Mouse (Mus musculus) hindbrain, embryonic 11.5 days (tissue): ENCODE measurements at regions not wholly inside any gene's neighbourhood (a gene's known extent, or its start where the extent isn't known, plus 50 kb on each side); places are given as distances from the start of the nearest gene placed in this dataset.

Source experiments
- ATAC-seq: fragments of 200-750 bp; cut with Nextera tagmentation; 2 replicates; pipeline ENCODE4 v1.8.0; 2017; ENCODE audit warnings: mild to moderate bottlenecking, moderate TSS enrichment, moderate library complexity; ENCODE audit not compliant: low FRiP score
- DNase-seq: peaks from one replicate; pipeline ENCODE4 v3.0.0-alpha.2; 2015; ENCODE audit warnings: low spot score
- H3K27ac ChIP-seq: fragments of 300-500 bp; sonication (generic); 2 replicates; pipeline ENCODE4 v1.5.1; 2014; ENCODE audit warnings: mild to moderate bottlenecking, low read depth, low read length
- H3K27me3 ChIP-seq: fragments of 300-500 bp; sonication (generic); 2 replicates; pipeline ENCODE4 v1.6.1; 2014; ENCODE audit warnings: mild to moderate bottlenecking, low read length, moderate library complexity, mixed read lengths; ENCODE audit not compliant: control insufficient read depth, insufficient read depth
- H3K36me3 ChIP-seq: fragments of 300-500 bp; sonication (generic); 2 replicates; pipeline ENCODE4 v1.6.1; 2014; ENCODE audit warnings: mild to moderate bottlenecking, low read length, moderate library complexity, mixed read lengths; ENCODE audit not compliant: control insufficient read depth, insufficient read depth
- H3K4me1 ChIP-seq: fragments of 300-500 bp; sonication (generic); replicated peaks from 2 replicates; pipeline ENCODE4 v1.6.1; 2014; ENCODE audit warnings: low read length, mixed read lengths; ENCODE audit not compliant: control insufficient read depth, insufficient read depth
- H3K4me2 ChIP-seq: fragments of 300-500 bp; sonication (generic); replicated peaks from 2 replicates; pipeline ENCODE4 v1.6.1; 2014; ENCODE audit warnings: mild to moderate bottlenecking, low read depth, low read length
- H3K4me3 ChIP-seq: fragments of 300-500 bp; sonication (generic); 2 replicates; pipeline ENCODE4 v1.5.1; 2014; ENCODE audit warnings: low read depth, low read length
- H3K9ac ChIP-seq: fragments of 300-500 bp; sonication (generic); 2 replicates; pipeline ENCODE4 v1.6.1; 2014; ENCODE audit warnings: low read depth, low read length
- H3K9me3 ChIP-seq: fragments of 300-500 bp; sonication (generic); 2 replicates; pipeline ENCODE4 v1.6.1; 2016; ENCODE audit warnings: low read length; ENCODE audit not compliant: control insufficient read depth
- WGBS: fragments of 180-500 bp; shearing (Covaris S2); extraction: QIAGEN DNeasy Blood & Tissue Kit; methylation state at CpG from one replicate; pipeline ENCODE4 v1.1.7; 2014; 5-methylcytosine and 5-hydroxymethylcytosine counted together

DNA sequence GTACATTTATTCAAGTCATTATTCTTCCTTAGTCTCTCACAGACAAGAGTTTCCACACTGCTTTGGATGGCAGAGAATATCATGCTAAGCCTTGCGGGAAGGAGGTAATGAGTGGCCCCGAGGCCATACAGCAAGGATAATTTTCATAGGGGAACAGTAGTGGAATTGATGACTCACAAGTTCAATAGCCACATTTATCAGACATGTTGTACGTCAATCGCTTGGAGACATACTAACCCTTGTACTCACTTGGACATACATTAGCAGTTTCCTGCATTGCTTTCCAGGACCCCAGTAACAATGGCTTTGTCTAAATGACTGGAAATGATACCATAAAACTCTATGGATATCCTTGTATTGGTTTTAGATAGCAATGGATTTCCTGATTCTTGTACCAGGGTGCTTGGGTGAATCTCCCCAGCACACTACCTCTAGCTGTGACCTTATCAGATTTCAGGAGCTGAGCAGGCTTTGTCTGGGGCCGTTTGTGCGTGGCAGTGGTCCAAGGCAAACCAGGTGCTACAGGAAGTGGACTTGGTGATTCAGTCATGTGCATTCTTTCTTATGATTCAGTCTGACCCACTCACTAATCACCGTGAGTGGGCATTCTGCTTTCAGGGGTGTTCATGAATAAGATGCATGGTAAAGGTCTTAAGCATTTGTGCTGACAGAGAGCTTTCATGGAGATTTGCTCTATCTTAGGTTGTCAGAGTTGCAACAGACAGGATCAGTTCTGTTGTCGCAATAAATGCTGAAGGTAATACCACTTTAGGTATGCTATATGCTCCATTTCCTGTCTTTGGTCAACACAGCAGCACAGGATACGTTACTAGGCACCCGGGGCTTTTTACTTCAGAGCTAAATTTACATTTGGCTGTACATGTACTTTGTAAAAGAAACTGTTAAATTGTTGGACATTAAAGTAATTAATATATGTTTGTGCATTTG lies 326.2 kb downstream of the Klf5 start:
- ATAC-seq (no peak), DNase-seq (no peak)
- Histone ChIP-seq H3K4me3 (no peak overlapping the region), H3K27ac (no peak overlapping the region), H3K9ac (no peak overlapping the region), H3K4me2 (no peak overlapping the region), H3K9me3 (no peaks in the 10 kb centered on the region), H3K4me1 (no peaks in the 10 kb centered on the region), H3K27me3 (no peaks in the 10 kb centered on the region), H3K36me3 (no peaks in the 10 kb centered on the region)
- WGBS: 90% methylated on average over 10 of the region's 10 CpGs

DNA sequence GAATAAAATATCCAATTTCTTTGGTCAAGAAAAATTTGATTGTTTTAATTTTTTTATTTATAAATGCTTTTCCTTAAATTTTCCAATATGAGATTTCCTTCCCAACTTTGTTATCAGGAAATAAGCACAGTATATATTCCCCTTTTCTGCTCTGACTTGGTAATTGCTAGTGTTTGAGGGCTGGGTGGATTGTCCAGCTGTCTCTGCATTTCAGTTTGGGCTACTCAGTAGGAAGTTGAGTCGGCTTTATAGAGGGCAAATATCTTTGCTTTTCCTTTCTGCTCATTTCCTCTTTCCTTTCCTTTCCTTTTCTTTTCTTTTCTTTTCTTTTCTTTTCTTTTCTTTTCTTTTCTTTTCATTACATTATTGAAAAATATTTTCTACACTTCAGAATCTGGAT lies 329.1 kb downstream of the Klf5 start:
- no peak overlapping the region for H3K4me3 ChIP-seq
- H3K9ac ChIP-seq: no peak overlapping the region
- H3K27ac ChIP-seq: no peak overlapping the region
- DNase-seq (no peak), ATAC-seq (no peak)
- no peaks in the 10 kb centered on the region for H3K9me3 ChIP-seq
- H3K4me2 ChIP-seq: no peak overlapping the region
- H3K4me1 ChIP-seq: no peaks in the 10 kb centered on the region
- no peaks in the 10 kb centered on the region for H3K36me3 ChIP-seq
- no peaks in the 10 kb centered on the region for H3K27me3 ChIP-seq
- WGBS: 88% methylated on average over 1 of the region's 1 CpGs

DNA sequence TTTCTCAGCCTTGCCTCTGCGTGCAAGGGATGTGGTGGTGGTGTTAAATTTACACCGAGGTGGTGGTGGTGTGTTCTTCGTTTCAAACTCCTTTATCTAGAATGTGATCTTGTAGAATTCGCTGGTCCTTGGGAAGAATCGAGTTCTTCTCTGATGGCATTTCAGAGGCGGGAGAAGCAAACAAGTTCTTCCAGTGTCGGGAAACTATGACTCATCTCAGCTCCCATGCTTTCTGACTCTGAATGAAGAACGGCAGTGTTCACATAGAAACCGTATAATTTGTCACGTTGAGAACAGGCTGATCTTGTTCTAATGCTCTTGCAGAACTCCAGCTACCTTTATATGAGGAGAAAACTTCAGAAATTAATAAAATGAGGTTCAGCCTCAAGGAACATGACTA lies 332.6 kb downstream of the Klf5 start:
- Histone ChIP-seq H3K36me3 (no peaks in the 10 kb centered on the region), H3K4me3 (no peak overlapping the region), H3K4me2 (no peak overlapping the region), H3K27ac (no peak overlapping the region), H3K9me3 (no peaks in the 10 kb centered on the region), H3K9ac (no peak overlapping the region), H3K4me1 (no peaks in the 10 kb centered on the region), H3K27me3 (no peaks in the 10 kb centered on the region)
- no peak for ATAC-seq
- DNase-seq: no peak
- 80% methylated on average over 10 of the region's 10 CpGs for WGBS

DNA sequence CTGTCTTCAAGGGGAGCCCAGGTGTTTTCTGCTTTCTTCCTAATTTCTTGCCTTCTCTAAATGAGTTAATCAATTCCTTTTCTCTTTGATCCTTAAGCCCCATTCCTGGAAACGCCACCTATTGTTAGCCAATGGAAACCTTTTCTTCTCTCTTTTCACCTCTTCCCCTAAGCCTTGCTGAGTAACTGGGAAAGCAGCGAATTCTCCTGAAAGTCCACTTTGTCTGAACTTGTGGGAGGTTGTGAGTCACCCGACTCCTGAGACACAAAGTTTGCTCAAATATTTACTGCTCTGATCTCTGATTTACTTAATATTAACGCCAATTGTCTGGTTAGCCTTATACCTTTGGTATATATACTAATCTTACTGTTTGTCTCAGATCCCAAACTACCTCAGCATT lies 334.0 kb downstream of the Klf5 start:
- WGBS: 34% methylated on average over 4 of the region's 4 CpGs
- H3K27ac ChIP-seq: no peak overlapping the region
- H3K9ac ChIP-seq: no peak overlapping the region
- H3K9me3 ChIP-seq: no peaks in the 10 kb centered on the region
- H3K36me3 ChIP-seq: no peaks in the 10 kb centered on the region
- DNase-seq (no peak), ATAC-seq (no peak)
- no peak overlapping the region for H3K4me2 ChIP-seq
- H3K4me1 ChIP-seq: no peaks in the 10 kb centered on the region
- H3K4me3 ChIP-seq: no peak overlapping the region
- H3K27me3 ChIP-seq: no peaks in the 10 kb centered on the region

DNA sequence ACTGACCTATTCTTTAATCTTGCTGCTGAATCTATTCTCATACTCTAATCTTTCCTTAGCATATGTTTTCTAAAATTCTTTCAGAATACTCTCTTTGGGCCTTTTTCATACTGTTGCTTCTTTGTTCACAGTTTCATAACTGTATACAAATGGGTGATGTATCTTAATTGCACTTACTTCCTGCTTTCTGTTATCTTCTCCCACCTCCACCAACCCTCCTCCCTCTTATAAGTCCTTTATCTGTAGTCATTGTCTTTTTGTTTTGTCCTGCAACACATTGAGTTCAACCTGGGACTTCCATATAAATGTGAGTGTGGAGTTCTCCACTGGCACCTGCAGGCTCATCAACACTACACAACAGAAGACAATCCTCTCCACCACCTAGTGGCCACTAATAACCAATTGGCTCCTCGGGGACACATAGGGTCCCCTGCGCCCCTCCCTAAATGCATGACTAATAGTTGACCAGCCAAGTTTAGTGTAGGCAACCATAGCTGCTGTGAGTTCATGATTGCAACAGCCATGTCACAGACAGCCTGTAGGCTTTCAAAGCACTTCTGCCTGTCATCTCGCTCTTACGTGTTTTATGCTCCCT lies 337.2 kb downstream of the Klf5 start:
- Histone ChIP-seq H3K9ac (no peak overlapping the region), H3K9me3 (no peaks in the 10 kb centered on the region), H3K36me3 (no peaks in the 10 kb centered on the region), H3K4me2 (no peak overlapping the region), H3K4me3 (no peak overlapping the region), H3K27ac (no peak overlapping the region), H3K27me3 (no peaks in the 10 kb centered on the region), H3K4me1 (no peaks in the 10 kb centered on the region)
- 92% methylated on average over 4 of the region's 4 CpGs for WGBS
- no peak for DNase-seq
- no peak for ATAC-seq

DNA sequence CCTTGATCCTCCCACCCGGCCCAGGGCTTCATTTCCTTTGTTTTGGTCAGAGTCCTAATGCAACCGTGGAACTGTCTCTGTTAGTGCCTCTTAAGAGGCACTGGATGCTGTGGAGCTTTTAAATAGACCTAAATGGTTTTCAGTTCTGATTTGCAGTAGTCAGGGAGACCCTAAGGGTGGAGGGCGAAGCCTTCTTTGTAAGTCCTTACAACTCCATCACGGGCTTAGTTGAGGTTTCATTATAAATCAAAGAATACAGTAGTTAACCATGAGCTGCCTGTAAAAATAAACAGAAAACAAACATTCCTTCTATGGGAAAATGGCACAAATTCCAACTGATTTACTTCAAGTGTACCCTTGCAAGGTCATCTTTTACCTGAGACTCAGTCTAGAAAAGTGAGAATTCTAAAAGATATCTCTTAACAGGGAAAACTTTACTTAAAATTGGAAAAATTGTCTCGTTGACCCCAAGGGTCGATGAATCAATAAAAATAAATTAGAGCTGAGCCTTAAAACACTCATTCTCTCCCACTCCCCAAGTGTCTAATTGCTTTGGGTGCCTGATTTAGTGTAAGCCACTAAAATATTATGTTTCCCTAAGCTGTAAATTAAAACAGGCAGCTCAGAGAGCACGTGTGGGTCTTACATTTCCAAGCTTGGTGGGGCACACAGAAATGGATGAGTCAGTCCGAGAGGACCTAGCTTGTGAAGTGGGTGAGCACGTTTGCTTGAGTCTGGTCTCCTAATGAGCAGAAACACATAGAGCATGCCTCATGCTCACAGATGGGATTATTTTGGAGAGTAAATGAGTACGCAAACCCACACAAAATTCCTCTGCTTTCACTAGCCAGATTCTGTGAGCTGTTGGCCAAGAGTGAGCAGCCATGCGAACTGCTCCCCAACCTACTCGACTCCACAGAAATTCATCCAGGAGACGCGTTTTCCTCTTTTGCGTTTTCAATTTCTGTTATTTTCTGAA lies 343.3 kb downstream of the Klf5 start:
- H3K27ac ChIP-seq: no peak overlapping the region
- no peaks in the 10 kb centered on the region for H3K4me1 ChIP-seq
- 88% methylated on average over 15 of the region's 15 CpGs for WGBS
- no peak for DNase-seq
- H3K36me3 ChIP-seq: no peaks in the 10 kb centered on the region
- H3K27me3 ChIP-seq: no peaks in the 10 kb centered on the region
- H3K4me2 ChIP-seq: no peak overlapping the region
- H3K9me3 ChIP-seq: no peaks in the 10 kb centered on the region
- ATAC-seq: no peak
- H3K9ac ChIP-seq: no peak overlapping the region
- no peak overlapping the region for H3K4me3 ChIP-seq

GRCm38 (mm10) chr14:99646323-99646722 lies 347.8 kb downstream of the Klf5 start:
- H3K9me3 ChIP-seq: no peaks in the 10 kb centered on the region
- 82% methylated on average over 3 of the region's 3 CpGs for WGBS
- ATAC-seq (no peak), DNase-seq (no peak)
- H3K4me1 ChIP-seq: no peaks in the 10 kb centered on the region
- no peak overlapping the region for H3K9ac ChIP-seq
- H3K4me3 ChIP-seq: no peak overlapping the region
- no peaks in the 10 kb centered on the region for H3K36me3 ChIP-seq
- no peaks in the 10 kb centered on the region for H3K27me3 ChIP-seq
- H3K27ac ChIP-seq: no peak overlapping the region
- no peak overlapping the region for H3K4me2 ChIP-seq

DNA sequence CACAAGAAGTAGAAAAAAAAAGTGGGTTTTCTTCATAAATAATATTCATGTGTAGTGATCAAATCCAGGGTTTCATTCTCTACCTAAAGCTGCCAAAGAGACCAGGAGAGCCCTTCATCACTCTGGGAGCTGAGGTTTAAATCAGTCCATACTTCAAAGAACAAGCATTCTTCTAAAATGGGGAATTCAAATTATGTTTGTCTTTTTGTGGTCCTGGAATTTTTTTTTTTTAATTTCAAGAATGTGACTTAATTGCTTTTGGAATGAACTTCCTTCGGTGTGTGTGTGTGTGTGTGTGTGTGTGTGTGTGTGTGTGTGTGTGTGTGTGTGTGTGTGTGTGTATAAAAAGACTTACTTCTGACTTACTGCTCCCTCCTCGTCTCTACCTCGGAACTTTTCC lies 375.9 kb downstream of the Klf5 start:
- Histone ChIP-seq H3K4me3 (no peak overlapping the region), H3K9me3 (no peaks in the 10 kb centered on the region), H3K27me3 (no peaks in the 10 kb centered on the region), H3K4me2 (no peak overlapping the region), H3K27ac (no peak overlapping the region), H3K4me1 (no peaks in the 10 kb centered on the region), H3K9ac (no peak overlapping the region), H3K36me3 (no peaks in the 10 kb centered on the region)
- 80% methylated on average over 3 of the region's 3 CpGs for WGBS
- ATAC-seq (no peak), DNase-seq (no peak)
